Mouse (Mus musculus): ENCODE results near the gene Ccdc114. TPM values are rescaled to one million over a fixed set of nuclear protein-coding genes. Genes with fewer than 3 reads are reported as not detected.

Gene Ccdc114
- polyA plus RNA-seq (2014; fragmentation: Illumina TruSeq; extraction: RNeasy Lipid Tissue Mini Kit (QIAGEN cat#74804); ENCODE audit: low read depth, low replicate concordance) = 3.8 TPM

DNA sequence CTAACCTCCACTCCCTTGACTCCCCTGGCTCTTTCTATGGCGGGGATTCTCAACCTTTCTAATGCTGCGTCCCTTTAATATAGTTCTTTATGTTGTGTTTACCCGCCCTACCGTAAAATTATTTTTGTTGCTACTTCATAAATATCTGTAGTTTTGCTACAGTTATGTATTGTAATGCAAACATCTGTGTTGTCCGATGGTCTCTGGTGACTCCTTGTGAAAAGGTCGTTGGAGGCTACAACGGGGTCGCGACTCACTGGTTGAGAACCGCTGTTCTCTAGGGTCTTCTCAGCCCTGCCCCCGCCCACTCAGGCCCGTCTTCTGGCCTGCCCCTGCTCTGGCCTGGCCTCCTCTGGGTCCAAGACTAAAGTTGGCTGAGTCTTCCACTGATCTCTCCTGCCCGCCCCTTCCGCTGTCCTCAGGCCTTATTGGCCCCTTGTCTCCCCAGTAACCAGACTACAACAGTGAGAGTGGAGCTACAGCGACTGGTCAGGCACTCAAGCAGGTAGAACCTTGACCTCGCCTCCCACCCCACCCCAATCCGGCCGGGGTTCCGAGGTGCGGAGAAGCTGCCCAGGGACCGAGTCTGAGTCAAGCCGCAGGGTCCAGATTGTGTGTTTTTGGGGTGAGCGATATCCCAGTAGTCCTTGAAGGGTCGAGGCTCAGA, at the start of gene Ccdc114:
Gene Ccdc114 (plus strand): TSS at position 311 of the 667 bp plus-strand sequence.

DNA sequence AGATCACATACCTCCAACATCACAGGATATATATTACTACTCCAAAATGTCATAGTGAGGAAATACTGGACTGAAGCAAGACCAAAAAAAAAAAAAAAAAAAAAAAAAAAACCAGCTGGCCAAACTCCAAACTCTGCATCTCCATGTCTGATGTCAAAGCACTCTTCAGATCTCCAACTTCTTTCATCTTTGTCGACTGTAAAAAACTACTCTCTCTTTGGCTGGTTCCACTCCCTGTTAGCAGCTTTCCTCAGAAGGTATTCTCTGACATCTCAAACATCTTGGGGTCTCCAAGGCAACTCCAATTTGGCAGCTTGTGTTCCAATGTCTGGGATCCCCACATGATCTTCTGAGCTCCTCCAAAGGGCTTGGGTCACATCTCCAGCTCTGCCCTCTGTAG, 45.6 kb upstream of the Ccdc114 start, which contains the start of gene Grin2d:
Gene Grin2d (minus strand): TSS at position 101 of the 400 bp plus-strand sequence.

DNA sequence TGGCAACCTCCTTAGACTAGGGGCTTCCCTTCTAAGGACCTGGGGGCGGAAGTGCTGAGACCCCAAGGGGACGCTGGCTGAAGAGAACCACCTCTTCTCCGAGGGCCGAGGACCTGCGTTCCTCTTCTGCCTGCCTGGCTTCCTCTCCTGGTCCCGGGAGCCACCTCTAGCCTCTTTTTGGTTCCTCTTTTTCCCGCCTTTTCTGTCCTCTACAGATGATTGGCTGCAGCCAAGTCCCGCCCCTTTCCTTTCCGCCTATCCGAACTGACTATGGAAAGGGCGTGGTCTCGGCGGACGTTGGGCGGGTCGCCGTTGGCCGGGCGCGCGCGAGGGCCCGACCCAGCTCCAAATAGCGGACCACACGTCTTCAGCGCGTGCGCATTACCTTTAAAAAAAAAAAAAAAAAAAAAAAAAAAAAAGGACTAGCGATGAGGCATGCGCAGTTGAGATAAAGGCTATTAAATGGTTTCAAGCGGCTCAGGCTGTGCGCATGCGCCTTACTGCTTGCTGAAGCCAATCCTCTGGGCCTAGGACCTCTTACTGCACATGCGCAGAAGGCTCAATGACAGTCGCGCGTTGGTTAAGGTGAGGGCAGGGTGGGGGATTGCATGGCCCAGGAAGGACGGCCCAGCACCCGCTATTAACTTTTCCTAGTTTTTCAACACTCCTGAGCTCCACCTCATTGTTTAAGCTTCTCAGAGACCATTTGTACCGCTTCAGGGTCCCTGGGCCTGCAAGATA, 27.2 kb upstream of the Ccdc114 start, which contains the start of the genes Syngr4 and Tmem143:
Gene Syngr4 (minus strand): TSS at position 198 of the 741 bp plus-strand sequence.
Gene Tmem143 (plus strand): TSS at position 425 of the 741 bp plus-strand sequence.

GRCm38 (mm10) chr7:45921242-45921621, 2.6 kb upstream of the Ccdc114 start, which contains the start of gene Emp3:
Gene Emp3, minus strand, starts transcription at chr7:45921404.

Other genes with a start within 250 kb of the Ccdc114 start
- gene Ntn5, start 240.1 kb upstream of the Ccdc114 start, polyA plus RNA-seq (2014; fragmentation: Illumina TruSeq; extraction: RNeasy Lipid Tissue Mini Kit (QIAGEN cat#74804); ENCODE audit: low read depth, low replicate concordance) = not detected
- gene Sec1, start 229.7 kb upstream of the Ccdc114 start, polyA plus RNA-seq (2014; fragmentation: Illumina TruSeq; extraction: RNeasy Lipid Tissue Mini Kit (QIAGEN cat#74804); ENCODE audit: low read depth, low replicate concordance) = not detected
- 0.93 TPM for gene Car11, start 224.2 kb upstream of the Ccdc114 start, polyA plus RNA-seq (2014; fragmentation: Illumina TruSeq; extraction: RNeasy Lipid Tissue Mini Kit (QIAGEN cat#74804); ENCODE audit: low read depth, low replicate concordance)
- gene Dbp, start 219.0 kb upstream of the Ccdc114 start, polyA plus RNA-seq (2014; fragmentation: Illumina TruSeq; extraction: RNeasy Lipid Tissue Mini Kit (QIAGEN cat#74804); ENCODE audit: low read depth, low replicate concordance) = 9.2 TPM
- gene Rpl18, start 208.6 kb upstream of the Ccdc114 start, polyA plus RNA-seq (2014; fragmentation: Illumina TruSeq; extraction: RNeasy Lipid Tissue Mini Kit (QIAGEN cat#74804); ENCODE audit: low read depth, low replicate concordance) = not detected
- 0.82 TPM for gene Sphk2, start 206.1 kb upstream of the Ccdc114 start, polyA plus RNA-seq (2014; fragmentation: Illumina TruSeq; extraction: RNeasy Lipid Tissue Mini Kit (QIAGEN cat#74804); ENCODE audit: low read depth, low replicate concordance)
- gene Fam83e, start 202.9 kb upstream of the Ccdc114 start, polyA plus RNA-seq (2014; fragmentation: Illumina TruSeq; extraction: RNeasy Lipid Tissue Mini Kit (QIAGEN cat#74804); ENCODE audit: low read depth, low replicate concordance) = not detected
- gene Spaca4, start 198.3 kb upstream of the Ccdc114 start, polyA plus RNA-seq (2014; fragmentation: Illumina TruSeq; extraction: RNeasy Lipid Tissue Mini Kit (QIAGEN cat#74804); ENCODE audit: low read depth, low replicate concordance) = not detected
- not detected for gene Lmtk3, start 140.3 kb upstream of the Ccdc114 start, polyA plus RNA-seq (2014; fragmentation: Illumina TruSeq; extraction: RNeasy Lipid Tissue Mini Kit (QIAGEN cat#74804); ENCODE audit: low read depth, low replicate concordance)
- gene Sult2b1, start 139.4 kb upstream of the Ccdc114 start, polyA plus RNA-seq (2014; fragmentation: Illumina TruSeq; extraction: RNeasy Lipid Tissue Mini Kit (QIAGEN cat#74804); ENCODE audit: low read depth, low replicate concordance) = not detected
- 25.3 TPM for gene Cyth2, start 109.5 kb upstream of the Ccdc114 start, polyA plus RNA-seq (2014; fragmentation: Illumina TruSeq; extraction: RNeasy Lipid Tissue Mini Kit (QIAGEN cat#74804); ENCODE audit: low read depth, low replicate concordance)
- gene Kcnj14, start 99.3 kb upstream of the Ccdc114 start, polyA plus RNA-seq (2014; fragmentation: Illumina TruSeq; extraction: RNeasy Lipid Tissue Mini Kit (QIAGEN cat#74804); ENCODE audit: low read depth, low replicate concordance) = not detected
- gene Grwd1, start 93.1 kb upstream of the Ccdc114 start, polyA plus RNA-seq (2014; fragmentation: Illumina TruSeq; extraction: RNeasy Lipid Tissue Mini Kit (QIAGEN cat#74804); ENCODE audit: low read depth, low replicate concordance) = 1.9 TPM
- gene Kdelr1, start 51.3 kb upstream of the Ccdc114 start, polyA plus RNA-seq (2014; fragmentation: Illumina TruSeq; extraction: RNeasy Lipid Tissue Mini Kit (QIAGEN cat#74804); ENCODE audit: low read depth, low replicate concordance) = 84.8 TPM
- not detected for gene Grin2d, start 45.7 kb upstream of the Ccdc114 start, polyA plus RNA-seq (2014; fragmentation: Illumina TruSeq; extraction: RNeasy Lipid Tissue Mini Kit (QIAGEN cat#74804); ENCODE audit: low read depth, low replicate concordance)
- gene Syngr4, start 27.4 kb upstream of the Ccdc114 start, polyA plus RNA-seq (2014; fragmentation: Illumina TruSeq; extraction: RNeasy Lipid Tissue Mini Kit (QIAGEN cat#74804); ENCODE audit: low read depth, low replicate concordance) = not detected
- 4.7 TPM for gene Tmem143, start 27.1 kb upstream of the Ccdc114 start, polyA plus RNA-seq (2014; fragmentation: Illumina TruSeq; extraction: RNeasy Lipid Tissue Mini Kit (QIAGEN cat#74804); ENCODE audit: low read depth, low replicate concordance)
- gene Emp3, start 2.7 kb upstream of the Ccdc114 start, polyA plus RNA-seq (2014; fragmentation: Illumina TruSeq; extraction: RNeasy Lipid Tissue Mini Kit (QIAGEN cat#74804); ENCODE audit: low read depth, low replicate concordance) = 15.2 TPM
- not detected for gene Abcc6, start 106.2 kb downstream of the Ccdc114 start, polyA plus RNA-seq (2014; fragmentation: Illumina TruSeq; extraction: RNeasy Lipid Tissue Mini Kit (QIAGEN cat#74804); ENCODE audit: low read depth, low replicate concordance)
- gene Nomo1, start 109.6 kb downstream of the Ccdc114 start, polyA plus RNA-seq (2014; fragmentation: Illumina TruSeq; extraction: RNeasy Lipid Tissue Mini Kit (QIAGEN cat#74804); ENCODE audit: low read depth, low replicate concordance) = 5.0 TPM
- gene Kcnj11, start 176.7 kb downstream of the Ccdc114 start, polyA plus RNA-seq (2014; fragmentation: Illumina TruSeq; extraction: RNeasy Lipid Tissue Mini Kit (QIAGEN cat#74804); ENCODE audit: low read depth, low replicate concordance) = not detected

Measured in adrenal gland, adult 10 weeks (tissue).